Mouse (Mus musculus): ENCODE measurements around the gene Egfl7.

Gene Egfl7

GRCm38 (mm10) chr2:26579714-26580113 lies at the start of gene Egfl7:
TSS of gene Egfl7 (plus strand) at chr2:26580014.
- DNase-seq (ENCODE audit: inconsistent ontology term), result no peak

- DNase-seq (ENCODE audit: inconsistent ontology term), result peak; percentile 92
Observed at GRCm38 (mm10) chr2:26531829-26532228, 48.0 kb upstream of the Egfl7 start.

GRCm38 (mm10) chr2:26533249-26533648 lies 46.6 kb upstream of the Egfl7 start:
- peak; percentile 90 for DNase-seq (ENCODE audit: inconsistent ontology term)

- DNase-seq (ENCODE audit: inconsistent ontology term), result no peak
Observed at GRCm38 (mm10) chr2:26534161-26534560, 45.7 kb upstream of the Egfl7 start.

- DNase-seq (ENCODE audit: inconsistent ontology term), result peak; percentile 92
Observed at GRCm38 (mm10) chr2:26534616-26535015, 45.2 kb upstream of the Egfl7 start.

GRCm38 (mm10) chr2:26535517-26536045 lies 44.2 kb upstream of the Egfl7 start:
- DNase-seq (ENCODE audit: inconsistent ontology term), result peak; percentile 87

GRCm38 (mm10) chr2:26539516-26539915 lies 40.3 kb upstream of the Egfl7 start:
- no peak for DNase-seq (ENCODE audit: inconsistent ontology term)

- DNase-seq (ENCODE audit: inconsistent ontology term), result no peak
Observed at GRCm38 (mm10) chr2:26540721-26541120, 39.1 kb upstream of the Egfl7 start.

- peak; percentile 47 for DNase-seq (ENCODE audit: inconsistent ontology term)
Observed at GRCm38 (mm10) chr2:26541258-26541910, 38.4 kb upstream of the Egfl7 start.

GRCm38 (mm10) chr2:26543155-26543554 lies 36.7 kb upstream of the Egfl7 start:
- peak; percentile 90 for DNase-seq (ENCODE audit: inconsistent ontology term)

GRCm38 (mm10) chr2:26543768-26544167 lies 36.0 kb upstream of the Egfl7 start:
- no peak for DNase-seq (ENCODE audit: inconsistent ontology term)

- DNase-seq (ENCODE audit: inconsistent ontology term), result no peak
Observed at GRCm38 (mm10) chr2:26544265-26544664, 35.5 kb upstream of the Egfl7 start.

GRCm38 (mm10) chr2:26547481-26547880 lies 32.3 kb upstream of the Egfl7 start:
- DNase-seq (ENCODE audit: inconsistent ontology term), result peak; percentile 55

GRCm38 (mm10) chr2:26549801-26550200 lies 30.0 kb upstream of the Egfl7 start:
- DNase-seq (ENCODE audit: inconsistent ontology term), result peak; percentile 48

- DNase-seq (ENCODE audit: inconsistent ontology term), result no peak
Observed at GRCm38 (mm10) chr2:26550205-26550604, 29.6 kb upstream of the Egfl7 start.

- no peak for DNase-seq (ENCODE audit: inconsistent ontology term)
Observed at GRCm38 (mm10) chr2:26550777-26551176, 29.0 kb upstream of the Egfl7 start.

- DNase-seq (ENCODE audit: inconsistent ontology term), result no peak
Observed at GRCm38 (mm10) chr2:26551446-26551845, 28.4 kb upstream of the Egfl7 start.

GRCm38 (mm10) chr2:26552066-26552465 lies 27.7 kb upstream of the Egfl7 start:
- DNase-seq (ENCODE audit: inconsistent ontology term), result no peak

- no peak for DNase-seq (ENCODE audit: inconsistent ontology term)
Observed at GRCm38 (mm10) chr2:26553904-26554303, 25.9 kb upstream of the Egfl7 start.

- DNase-seq (ENCODE audit: inconsistent ontology term), result peak; percentile 45
Observed at GRCm38 (mm10) chr2:26555076-26555475, 24.7 kb upstream of the Egfl7 start.

- no peak for DNase-seq (ENCODE audit: inconsistent ontology term)
Observed at GRCm38 (mm10) chr2:26556535-26556993, 23.2 kb upstream of the Egfl7 start.

- no peak for DNase-seq (ENCODE audit: inconsistent ontology term)
Observed at GRCm38 (mm10) chr2:26560506-26560905, 19.3 kb upstream of the Egfl7 start.

GRCm38 (mm10) chr2:26561351-26562016 lies 18.3 kb upstream of the Egfl7 start:
- peak; percentile 63 for DNase-seq (ENCODE audit: inconsistent ontology term)

Measured in Muller cell, postnatal 12 days (primary cell).